Mouse (Mus musculus) spleen, adult 2 months (tissue): ENCODE data around the gene Fam181a. TPM values are rescaled to one million over a fixed set of nuclear protein-coding genes. Genes with fewer than 3 reads are reported as not detected.

ENCODE experiments used
- DNase-seq, 2 experiments: peaks; one replicate each; pipeline versions ENCODE4 v3.0.0 to v3.0.0-alpha.2; 2012 to 2021; ENCODE audit warnings: low spot score in 2 of 2, low read depth in 1 of 2
- H3K27ac ChIP-seq: fragments of 200-500 bp; 2 replicates; pipeline ENCODE4 v1.5.1; 2012; ENCODE audit warnings: low read length, inconsistent platforms; ENCODE audit not compliant: insufficient read depth
- H3K27me3 ChIP-seq: fragments of 200-500 bp; 2 replicates; pipeline ENCODE4 v1.6.1; 2012; ENCODE audit warnings: mild to moderate bottlenecking, moderate library complexity, low read length, inconsistent platforms; ENCODE audit not compliant: control insufficient read depth, insufficient read depth
- H3K36me3 ChIP-seq: fragments of 200-500 bp; 2 replicates; pipeline ENCODE4 v1.6.1; 2012; ENCODE audit warnings: mild to moderate bottlenecking, low read length, inconsistent platforms; ENCODE audit not compliant: control insufficient read depth, insufficient read depth
- H3K4me1 ChIP-seq: fragments of 200-500 bp; 2 replicates; pipeline ENCODE4 v1.6.1; 2011; ENCODE audit warnings: inconsistent platforms; ENCODE audit not compliant: control insufficient read depth, insufficient read depth, insufficient read length
- H3K4me3 ChIP-seq: fragments of 200-500 bp; 2 replicates; pipeline ENCODE4 v1.5.1; 2011; ENCODE audit warnings: mild to moderate bottlenecking, inconsistent platforms; ENCODE audit not compliant: insufficient read depth, insufficient read length; ENCODE audit errors: extremely low read depth
- CTCF ChIP-seq: fragments of 200-500 bp; IDR thresholded peaks from 2 replicates; pipeline ENCODE4 v1.5.1; 2011; ENCODE audit warnings: mild to moderate bottlenecking, inconsistent platforms; ENCODE audit not compliant: insufficient read depth, insufficient read length, insufficient replicate concordance; ENCODE audit errors: extremely low read depth
- POLR2A ChIP-seq: fragments of 200-500 bp; IDR thresholded peaks from 2 replicates; pipeline ENCODE4 v1.6.1; 2011; ENCODE audit warnings: low read depth, low read length, inconsistent platforms
- WGBS: fragments of 180-500 bp; shearing (Covaris S2); methylation state at CpG from one replicate; pipeline ENCODE4 v1.1.7; 2018; 5-methylcytosine and 5-hydroxymethylcytosine counted together
- polyA plus RNA-seq: library from polyadenylated mRNA; depleted of rRNA; stranded (reverse); fragments of >200 nt; gene quantifications from 2 replicates; pipeline ENCODE4 v1.2.3, GENCODE M21; 2012

Fam181a gene
- polyA plus RNA-seq, 1 experiment, result not detected

- Histone ChIP-seq H3K4me1 (no peaks in the 10 kb centered on the region), H3K36me3 (no peaks in the 10 kb centered on the region), H3K4me3 (no peak overlapping the region), H3K27ac (no peak overlapping the region), H3K27me3 (no peaks in the 10 kb centered on the region)
- DNase-seq, result no peak
- TF ChIP-seq POLR2A (no peak), CTCF (no peak)
- 41% methylated on average over 9 of the region's 9 CpGs for WGBS
These were observed 10.3 kb upstream of the Fam181a start for GRCm38 (mm10) chr12:103300493-103300892.

DNA sequence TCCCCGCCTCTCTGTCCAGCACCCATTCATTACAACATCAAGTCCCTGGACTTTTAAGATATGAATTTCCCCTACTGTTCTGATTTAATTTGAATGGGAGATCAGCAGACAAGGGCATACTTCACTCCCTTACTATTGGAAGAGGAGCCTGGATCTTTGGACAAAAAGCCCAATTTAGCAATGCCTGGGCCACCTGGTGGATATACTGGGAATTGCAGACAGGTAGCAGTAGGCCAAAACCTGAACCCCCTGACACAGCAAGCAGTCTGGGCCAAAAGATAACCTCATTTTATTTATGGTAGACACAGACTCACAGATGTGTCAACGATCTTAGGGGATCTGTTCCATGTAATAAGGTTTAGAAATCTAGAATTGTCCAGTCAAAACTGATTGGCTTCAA lies 9.1 kb upstream of the Fam181a start:
- Histone ChIP-seq H3K27ac (no peak overlapping the region), H3K4me3 (no peak overlapping the region), H3K27me3 (no peaks in the 10 kb centered on the region), H3K36me3 (no peaks in the 10 kb centered on the region), H3K4me1 (no peaks in the 10 kb centered on the region)
- TF ChIP-seq CTCF (peak; percentile 47; the same call in 1 of the 2 replicates), POLR2A (no peak)
- WGBS, result 49% methylated on average over 2 of the region's 2 CpGs
- DNase-seq, result peak in 1 of 2 experiments; percentile 29

DNA sequence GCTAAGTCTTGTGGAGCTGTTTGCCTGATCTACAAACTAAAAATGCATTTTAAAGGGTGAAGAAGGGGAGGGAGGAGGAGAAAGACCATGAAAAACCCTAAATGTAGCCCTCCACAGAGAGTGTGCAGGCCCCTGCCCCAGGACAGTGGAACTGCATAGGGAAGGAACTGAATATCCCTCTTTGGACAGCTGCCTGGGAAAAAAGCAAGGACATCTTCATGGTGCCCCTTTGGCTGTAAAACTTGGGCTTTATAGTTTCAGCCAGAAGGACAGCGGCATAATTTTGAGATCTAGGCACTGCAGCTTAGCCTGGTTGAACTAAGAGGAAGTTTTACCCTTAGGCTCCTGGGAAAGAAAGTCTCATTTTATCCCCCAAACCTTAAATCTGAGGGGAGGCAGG lies 7.8 kb upstream of the Fam181a start:
- no peak overlapping the region for H3K4me3 ChIP-seq
- no peak for DNase-seq
- H3K27ac ChIP-seq, result no peak overlapping the region
- no peaks in the 10 kb centered on the region for H3K27me3 ChIP-seq
- TF ChIP-seq POLR2A (no peak), CTCF (no peak)
- no peaks in the 10 kb centered on the region for H3K36me3 ChIP-seq
- H3K4me1 ChIP-seq, result no peaks in the 10 kb centered on the region
- 100% methylated on average over 1 of the region's 1 CpGs for WGBS

DNA sequence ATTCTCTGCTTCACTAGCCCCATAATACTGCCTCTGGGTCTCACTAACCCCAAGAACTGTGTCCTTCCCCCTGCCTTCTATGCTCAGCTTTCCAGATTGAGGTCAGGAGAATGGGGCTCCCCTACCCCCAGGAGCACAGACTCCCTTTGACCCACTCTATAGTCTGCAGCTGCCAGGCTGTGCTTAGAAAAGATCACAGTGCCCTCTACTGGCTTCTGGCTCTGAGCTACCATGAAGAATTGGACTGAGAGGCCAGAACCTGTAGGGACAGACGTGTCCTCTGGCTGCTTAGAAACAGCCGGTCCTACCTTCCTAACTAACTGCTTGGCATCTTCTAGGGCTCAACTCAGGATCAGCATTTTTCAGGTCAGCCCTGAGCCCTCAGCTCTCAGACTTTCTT lies 4.6 kb upstream of the Fam181a start:
- H3K36me3 ChIP-seq, result no peaks in the 10 kb centered on the region
- H3K27me3 ChIP-seq, result no peaks in the 10 kb centered on the region
- TF ChIP-seq CTCF (no peak), POLR2A (no peak)
- DNase-seq, result no peak
- no peaks in the 10 kb centered on the region for H3K4me1 ChIP-seq
- 41% methylated on average over 2 of the region's 2 CpGs for WGBS
- H3K27ac ChIP-seq, result no peak overlapping the region
- H3K4me3 ChIP-seq, result no peak overlapping the region

DNA sequence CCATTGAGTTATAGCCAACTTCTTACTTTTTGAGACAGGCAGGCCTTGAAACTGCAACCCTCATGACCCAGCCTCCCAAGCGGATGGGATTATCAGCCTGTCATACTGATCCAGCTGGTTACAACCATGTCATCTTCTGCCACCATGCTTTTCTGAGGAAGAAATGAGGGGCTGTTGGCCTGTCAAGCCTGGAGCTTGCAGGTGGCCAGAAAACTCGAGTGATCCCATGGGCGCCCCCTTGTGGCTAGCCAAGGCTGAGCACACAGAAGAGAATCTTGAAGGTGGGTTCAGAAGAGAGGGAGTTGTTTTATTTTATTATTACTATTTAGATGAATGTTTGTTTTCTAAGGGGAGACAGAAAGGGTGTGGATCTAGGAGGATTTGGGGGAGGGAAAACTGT lies 4.1 kb upstream of the Fam181a start:
- no peak overlapping the region for H3K4me3 ChIP-seq
- WGBS, result 26% methylated on average over 3 of the region's 3 CpGs
- no peak for DNase-seq

DNA sequence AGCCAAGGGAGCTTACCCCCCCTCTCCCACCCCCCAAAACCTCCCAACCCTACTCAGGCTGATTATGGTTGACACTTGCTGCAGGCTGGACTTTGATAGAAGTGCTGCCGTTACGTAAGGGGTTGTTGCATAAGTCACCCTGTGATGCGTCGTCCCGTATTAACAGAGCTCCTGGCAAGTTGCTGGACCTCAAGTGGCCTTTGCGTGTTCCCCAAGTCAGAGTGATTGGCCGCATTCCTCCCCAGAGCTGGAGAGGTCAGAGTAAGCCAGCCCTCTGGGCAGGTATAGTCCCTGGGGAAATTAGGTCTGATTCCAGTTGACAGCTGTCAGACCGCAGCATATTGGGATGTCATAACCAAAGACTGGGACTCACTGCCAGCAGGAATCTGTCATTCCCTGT lies 1.1 kb downstream of the Fam181a start:
- no peak for DNase-seq
- Histone ChIP-seq H3K4me3 (no peak overlapping the region), H3K27me3 (no peaks in the 10 kb centered on the region), H3K27ac (no peak overlapping the region), H3K36me3 (no peaks in the 10 kb centered on the region), H3K4me1 (0 out of 2 replicates have a peak, but pooled peaks cover 3% of the 10 kb centered on the region)
- TF ChIP-seq CTCF (no peak), POLR2A (no peak)
- WGBS, result 89% methylated on average over 8 of the region's 8 CpGs

More for the DNA sequence above, 4.1 kb upstream of the Fam181a start:
- no peaks in the 10 kb centered on the region for H3K36me3 ChIP-seq
- H3K27ac ChIP-seq, result no peak overlapping the region
- no peaks in the 10 kb centered on the region for H3K27me3 ChIP-seq
- TF ChIP-seq POLR2A (no peak), CTCF (peak; percentile 50; the same call in 1 of the 2 replicates)
- no peaks in the 10 kb centered on the region for H3K4me1 ChIP-seq

GRCm38 (mm10) chr12:103313274-103313673 lies 2.5 kb downstream of the Fam181a start:
- TF ChIP-seq POLR2A (no peak), CTCF (no peak)
- no peaks in the 10 kb centered on the region for H3K27me3 ChIP-seq

More at GRCm38 (mm10) chr12:103313274-103313673, 2.5 kb downstream of the Fam181a start:
- H3K4me3 ChIP-seq, result no peak overlapping the region
- no peak overlapping the region for H3K27ac ChIP-seq
- no peaks in the 10 kb centered on the region for H3K36me3 ChIP-seq
- 0 out of 2 replicates have a peak, but pooled peaks cover 3% of the 10 kb centered on the region for H3K4me1 ChIP-seq
- 88% methylated on average over 6 of the region's 6 CpGs for WGBS
- DNase-seq, result no peak
